Mouse (Mus musculus): ENCODE measurements around the gene Vmn2r32. TPM values are rescaled to one million over a fixed set of nuclear protein-coding genes. Genes with fewer than 3 reads are reported as not detected.
"Not testable (repeated sequence)": the region's sequence is repeated elsewhere in the genome, so short reads cannot be mapped to it uniquely, and the experiment has no call there.

The Vmn2r32 gene
- polyA plus RNA-seq (2014; fragmentation: Nextera tagmentation; extraction: Ambion mirVana), result not detected in 2 replicates

DNA sequence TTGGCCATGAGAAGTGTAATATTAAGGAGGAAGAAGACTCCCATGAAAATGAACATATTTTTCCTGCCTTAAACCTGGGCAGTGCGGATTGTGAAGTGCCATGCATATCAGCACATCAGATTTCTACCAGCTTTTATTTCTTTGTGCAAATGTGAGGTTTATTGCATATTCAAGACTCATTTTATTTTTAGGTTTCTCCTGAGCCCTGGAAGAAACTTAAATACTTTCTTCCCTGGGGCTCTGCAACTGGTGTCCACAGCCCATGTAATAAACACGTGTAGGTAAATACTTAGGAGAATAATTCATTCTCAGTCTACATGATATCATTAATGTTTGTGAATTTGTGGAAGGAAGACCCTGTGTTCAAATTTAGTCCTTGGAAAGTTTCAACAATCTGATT lies at the start of gene Vmn2r32:
Gene Vmn2r32 (minus strand): TSS at position 101 of the 400 bp plus-strand sequence.
- not testable (repeated sequence) for H3K4me3 ChIP-seq (replicated peaks; ENCODE audit: low read length); H3K4me1 ChIP-seq (replicated peaks; ENCODE audit: control insufficient read depth, insufficient read depth, low read length); H3K4me2 ChIP-seq (replicated peaks); H3K9me3 ChIP-seq (ENCODE audit: control insufficient read depth, low read length); H3K9ac ChIP-seq; H3K36me3 ChIP-seq (replicated peaks; ENCODE audit: control insufficient read depth, insufficient read depth); ATAC-seq (ENCODE audit: low FRiP score); DNase-seq (ENCODE audit: low spot score); H3K27me3 ChIP-seq (ENCODE audit: control insufficient read depth, insufficient read depth, low read length); H3K27ac ChIP-seq
- WGBS, result no CpG with 5 or more reads among the region's 2 CpGs

Other genes with a start within 250 kb of the Vmn2r32 start
- gene Vmn2r29, start 232.7 kb downstream of the Vmn2r32 start, polyA plus RNA-seq (2014; fragmentation: Nextera tagmentation; extraction: Ambion mirVana), result 2.5 and 3.5 TPM in 2 replicates
- 10.1 and 11.9 TPM in 2 replicates for gene Gm45844, start 201.7 kb downstream of the Vmn2r32 start, polyA plus RNA-seq (2014; fragmentation: Nextera tagmentation; extraction: Ambion mirVana)
- gene Clcn4, start 179.2 kb downstream of the Vmn2r32 start, polyA plus RNA-seq (2014; fragmentation: Nextera tagmentation; extraction: Ambion mirVana), result 172 and 188 TPM in 2 replicates
- gene Vmn2r30, start 142.4 kb downstream of the Vmn2r32 start, polyA plus RNA-seq (2014; fragmentation: Nextera tagmentation; extraction: Ambion mirVana), result not detected in 2 replicates
- gene Gm45783, start 105.4 kb downstream of the Vmn2r32 start, polyA plus RNA-seq (2014; fragmentation: Nextera tagmentation; extraction: Ambion mirVana), result not detected in 2 replicates
- not detected in 2 replicates for gene Vmn2r31, start 80.3 kb downstream of the Vmn2r32 start, polyA plus RNA-seq (2014; fragmentation: Nextera tagmentation; extraction: Ambion mirVana)
- gene Vmn2r33, start 86.8 kb upstream of the Vmn2r32 start, polyA plus RNA-seq (2014; fragmentation: Nextera tagmentation; extraction: Ambion mirVana), result not detected in 2 replicates
- gene Vmn2r34, start 209.5 kb upstream of the Vmn2r32 start, polyA plus RNA-seq (2014; fragmentation: Nextera tagmentation; extraction: Ambion mirVana), result not detected in 2 replicates